Mouse (Mus musculus) urinary bladder, adult 2 months (tissue): ENCODE measurements around the gene Fdps. TPM values are rescaled to one million over a fixed set of nuclear protein-coding genes. Genes with fewer than 3 reads are reported as not detected.
"Not testable (repeated sequence)": the region's sequence is repeated elsewhere in the genome, so short reads cannot be mapped to it uniquely, and the experiment has no call there.

Source experiments
- DNase-seq: peaks from one replicate; pipeline ENCODE4 v3.0.0; 2022; ENCODE audit warnings: low spot score
- polyA plus RNA-seq: library from polyadenylated mRNA; depleted of rRNA; stranded (reverse); fragments of >200 nt; gene quantifications from 2 replicates; pipeline ENCODE4 v1.2.3, GENCODE M21; 2012

Fdps gene
- polyA plus RNA-seq, 1 experiment, result 101 TPM

DNA sequence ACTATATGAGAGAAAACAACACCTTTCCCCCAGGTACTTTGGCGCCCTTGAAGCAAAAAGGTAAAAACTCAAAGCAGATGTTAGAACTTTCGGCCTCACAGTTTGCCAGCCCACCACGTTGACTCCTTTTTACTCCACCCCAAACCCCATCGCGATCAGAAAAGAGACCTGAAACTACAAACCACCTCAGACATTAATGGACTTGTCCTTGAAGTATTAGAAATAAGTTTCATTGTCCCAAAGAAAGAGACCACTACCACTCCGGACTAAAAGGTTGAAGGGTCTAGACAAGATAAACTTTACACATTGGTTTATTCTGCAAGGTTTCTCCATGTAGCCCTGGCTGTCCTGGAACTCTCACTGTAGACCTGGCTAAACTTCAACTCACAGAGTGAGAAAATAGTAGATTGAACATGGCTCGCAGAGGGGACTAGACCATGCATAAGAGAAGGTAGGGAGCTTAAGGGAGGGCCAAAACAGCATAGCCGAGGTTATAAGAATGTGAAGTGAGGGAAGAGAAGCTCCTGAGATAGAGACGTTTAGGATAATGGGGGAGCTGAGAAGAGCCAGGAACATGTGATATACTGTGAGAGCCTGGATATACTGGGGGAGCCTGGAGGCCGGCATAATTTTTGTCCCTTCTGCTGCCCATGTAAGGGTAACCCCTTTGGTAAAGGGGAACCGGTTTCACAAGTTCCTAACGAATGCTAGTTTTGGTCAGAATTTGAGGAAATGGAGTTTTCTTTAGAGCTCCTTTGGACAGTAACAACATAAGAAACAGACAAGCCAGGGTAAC lies 934 bp upstream of the Fdps start:
- no peak for DNase-seq

GRCm38 (mm10) chr3:89101459-89101811 lies 324 bp downstream of the Fdps start:
- no peak for DNase-seq

DNA sequence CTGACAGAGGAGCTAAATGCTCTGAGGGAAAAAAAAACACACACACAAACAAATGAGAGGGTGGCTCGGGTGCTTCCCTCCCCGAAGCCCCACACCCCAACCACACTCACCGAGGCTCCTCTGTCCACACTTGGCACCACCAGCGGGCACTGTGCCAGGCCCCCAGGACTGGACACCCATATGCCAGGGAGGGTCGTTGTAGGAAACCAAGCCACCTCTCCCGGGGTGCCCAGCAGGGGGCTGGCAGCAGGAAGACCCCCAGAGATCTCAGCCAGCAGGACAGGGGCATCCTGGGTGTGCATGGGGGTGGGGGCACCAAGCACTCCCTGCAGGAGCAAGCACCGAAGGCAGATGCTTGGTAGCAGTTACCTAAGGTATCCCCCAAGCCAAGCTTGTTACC lies 948 bp downstream of the Fdps start, which contains the start of gene Gm43738:
TSS of gene Gm43738 (minus strand) at position 289 of the 400 bp plus-strand sequence.
- DNase-seq, result no peak

GRCm38 (mm10) chr3:89094021-89094420 lies 7.7 kb downstream of the Fdps start:
- no peak for DNase-seq

- peak; percentile 41 for DNase-seq
These were observed 8.6 kb downstream of the Fdps start, which contains the start of gene Rusc1 for GRCm38 (mm10) chr3:89093175-89093574. Gene Rusc1 (minus strand): TSS chr3:89093311.

DNA sequence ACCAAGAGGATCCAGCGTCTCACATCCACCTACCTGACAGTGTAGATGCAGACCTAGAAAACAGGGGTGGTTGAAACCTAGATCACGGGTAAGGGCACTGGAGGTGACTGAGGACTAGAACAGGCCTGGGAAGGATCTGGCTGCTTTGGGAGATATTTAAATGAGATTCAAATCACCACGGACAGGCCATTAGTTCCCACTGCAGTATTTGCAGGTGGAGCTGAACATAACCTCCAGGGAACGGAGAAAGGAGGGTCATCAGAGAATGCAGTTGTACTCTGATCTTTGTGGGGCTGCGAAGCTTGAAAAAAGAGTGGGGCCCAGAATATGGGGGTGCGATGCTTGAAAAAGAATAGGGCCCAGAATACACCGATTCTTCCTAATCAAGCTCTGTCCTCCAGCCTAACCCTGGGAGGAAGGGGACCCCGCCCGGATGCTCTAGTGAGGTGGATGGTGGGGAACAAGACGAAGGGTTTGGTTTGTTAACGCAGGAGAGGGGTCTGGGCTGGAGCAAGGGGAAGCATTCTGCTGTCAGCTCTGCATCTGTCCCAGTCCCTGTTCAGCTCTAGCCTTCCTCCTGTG lies 9.2 kb downstream of the Fdps start:
- no peak for DNase-seq

DNA sequence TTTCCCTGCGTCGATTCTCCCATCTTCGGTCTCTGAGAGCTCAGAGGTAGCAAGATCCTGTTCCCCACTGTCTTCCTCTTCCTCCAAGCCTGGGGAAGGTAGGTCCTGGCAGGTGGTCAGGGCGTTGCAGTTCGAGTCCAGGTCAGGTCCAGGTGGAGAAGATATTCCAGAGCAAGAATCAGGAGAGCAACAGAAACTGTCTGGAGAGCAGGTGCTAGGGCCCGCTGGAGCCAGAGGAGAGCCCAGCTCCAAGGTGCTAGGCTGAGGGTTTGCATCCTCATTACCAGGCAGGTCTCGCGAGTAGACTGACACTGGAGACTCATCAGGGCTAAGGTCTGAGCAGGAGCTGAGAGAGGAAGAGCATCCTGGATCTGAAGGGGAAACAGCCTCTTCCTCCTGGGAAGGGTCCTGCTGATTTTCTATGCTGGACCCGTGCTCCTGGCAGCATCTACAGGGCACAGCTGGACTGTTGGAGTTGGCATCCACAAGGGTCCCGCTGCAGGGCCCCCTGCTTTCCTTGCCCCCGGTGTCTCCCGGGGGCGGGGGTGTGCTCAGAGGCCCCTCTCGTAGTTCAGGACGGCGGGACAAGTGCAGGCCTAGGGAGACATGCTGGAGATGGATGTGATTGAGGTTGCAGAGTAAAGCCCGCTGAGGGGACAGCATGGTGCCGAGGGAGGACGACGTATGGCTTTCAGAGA lies 9.8 kb downstream of the Fdps start:
- no peak for DNase-seq

GRCm38 (mm10) chr3:89090694-89091655 lies 10.8 kb downstream of the Fdps start:
- DNase-seq, result peak; percentile 85

DNA sequence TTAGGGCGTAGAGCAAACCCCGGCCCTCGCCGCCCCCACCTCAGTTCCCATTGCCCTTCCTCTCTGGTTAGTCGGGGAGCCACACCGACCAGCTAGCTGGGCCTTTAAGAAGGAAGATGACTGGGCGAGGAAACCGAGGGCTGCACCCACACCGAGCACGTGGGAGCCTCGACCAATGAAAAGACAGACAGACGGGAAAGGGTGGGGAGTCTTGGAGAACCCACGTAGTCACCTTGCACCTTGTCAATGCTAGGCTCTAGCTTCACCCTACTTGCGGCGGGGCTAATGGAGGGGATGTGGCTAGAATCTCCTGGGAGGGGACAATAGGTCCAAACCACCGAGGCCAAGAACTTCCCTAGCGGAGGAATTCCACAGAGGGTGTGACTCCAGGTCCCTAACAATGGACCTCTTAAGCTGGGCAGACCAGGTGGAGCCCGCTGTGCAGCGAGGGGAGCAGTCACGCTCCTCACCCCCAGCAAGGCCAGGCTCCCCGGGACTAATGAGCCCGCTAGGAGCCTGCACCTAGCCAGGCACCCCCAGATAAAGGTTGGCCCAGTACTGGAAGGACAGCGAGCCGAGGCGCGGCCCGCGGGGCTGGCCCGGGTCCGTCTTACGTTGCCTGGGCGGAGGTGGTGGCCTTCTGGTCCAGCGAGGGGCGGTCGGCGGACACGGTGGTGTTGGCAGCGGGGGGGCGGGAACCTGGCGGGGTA lies 11.7 kb downstream of the Fdps start:
- peak; percentile 78 for DNase-seq

- no peak for DNase-seq
These were observed 12.8 kb downstream of the Fdps start for GRCm38 (mm10) chr3:89088974-89089373.

GRCm38 (mm10) chr3:89087338-89088110 lies 14.2 kb downstream of the Fdps start:
- DNase-seq, result peak; percentile 63

GRCm38 (mm10) chr3:89084654-89085190 lies 17.0 kb downstream of the Fdps start:
- DNase-seq, result no peak

GRCm38 (mm10) chr3:89084133-89084532 lies 17.6 kb downstream of the Fdps start:
- DNase-seq, result no peak

GRCm38 (mm10) chr3:89082287-89082686 lies 19.5 kb downstream of the Fdps start:
- not testable (repeated sequence) for DNase-seq

GRCm38 (mm10) chr3:89077383-89077782 lies 24.4 kb downstream of the Fdps start:
- no peak for DNase-seq

GRCm38 (mm10) chr3:89067265-89067664 lies 34.5 kb downstream of the Fdps start:
- no peak for DNase-seq

- no peak for DNase-seq
These were observed 40.1 kb downstream of the Fdps start for GRCm38 (mm10) chr3:89061696-89062095.

DNA sequence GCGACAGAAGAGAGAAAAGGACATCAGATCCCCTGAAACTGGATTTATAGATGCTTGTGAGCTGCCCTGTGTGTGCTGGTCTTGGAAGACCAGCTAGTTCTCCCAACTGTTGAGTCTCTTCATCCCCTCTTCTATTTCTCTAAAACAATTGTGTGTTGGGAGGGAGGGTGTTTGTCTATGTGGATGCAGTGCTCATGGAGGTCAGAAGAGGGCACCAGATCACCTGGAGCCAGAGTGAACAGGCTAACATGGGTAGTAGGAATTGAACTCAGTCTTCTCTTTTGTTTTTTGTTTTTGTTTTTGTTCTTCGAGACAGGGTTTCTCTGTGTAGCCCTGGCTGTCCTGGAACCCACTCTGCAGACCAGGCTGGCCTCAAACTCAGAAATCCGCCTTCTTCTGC lies 43.0 kb downstream of the Fdps start:
- DNase-seq, result no peak

- no peak for DNase-seq
These were observed 43.4 kb downstream of the Fdps start for GRCm38 (mm10) chr3:89058361-89058760.
